Mouse (Mus musculus): ENCODE measurements around the gene Gpx6.

Gene Gpx6

GRCm38 (mm10) chr13:21311926-21312325 lies at the start of gene Gpx6:
Gene Gpx6, plus strand, starts transcription at chr13:21312125.
- DNase-seq: no peak

GRCm38 (mm10) chr13:21262787-21263461 lies 49.0 kb upstream of the Gpx6 start:
- DNase-seq: no peak

- no peak for DNase-seq
Measured at GRCm38 (mm10) chr13:21263910-21264309, 48.0 kb upstream of the Gpx6 start.

GRCm38 (mm10) chr13:21264366-21264765 lies 47.6 kb upstream of the Gpx6 start:
- DNase-seq: no peak

GRCm38 (mm10) chr13:21265736-21266135 lies 46.2 kb upstream of the Gpx6 start:
- DNase-seq: no peak

GRCm38 (mm10) chr13:21267541-21267940 lies 44.4 kb upstream of the Gpx6 start:
- DNase-seq: no peak

- no peak for DNase-seq
Measured at GRCm38 (mm10) chr13:21268262-21268661, 43.7 kb upstream of the Gpx6 start.

- peak; percentile 42 for DNase-seq
Measured at GRCm38 (mm10) chr13:21275021-21275814, 36.7 kb upstream of the Gpx6 start.

GRCm38 (mm10) chr13:21275815-21276550 lies 35.9 kb upstream of the Gpx6 start:
- peak; percentile 88 for DNase-seq

GRCm38 (mm10) chr13:21276551-21276950 lies 35.4 kb upstream of the Gpx6 start:
- DNase-seq: no peak

- peak; percentile 16 for DNase-seq
Measured at GRCm38 (mm10) chr13:21279076-21279475, 32.8 kb upstream of the Gpx6 start.

GRCm38 (mm10) chr13:21279559-21279958 lies 32.4 kb upstream of the Gpx6 start:
- DNase-seq: peak; percentile 82

- no peak for DNase-seq
Measured at GRCm38 (mm10) chr13:21292631-21293030, 19.3 kb upstream of the Gpx6 start, which contains the start of gene Gpx5. Gene Gpx5, minus strand, starts transcription at chr13:21292731.

GRCm38 (mm10) chr13:21298557-21298956 lies 13.4 kb upstream of the Gpx6 start:
- DNase-seq: no peak

- no peak for DNase-seq
Measured at GRCm38 (mm10) chr13:21304483-21305066, 7.3 kb upstream of the Gpx6 start.

- DNase-seq: no peak
Measured at GRCm38 (mm10) chr13:21309788-21310187, 2.1 kb upstream of the Gpx6 start.

- no peak for DNase-seq
Measured at GRCm38 (mm10) chr13:21312854-21313253, 929 bp downstream of the Gpx6 start.

GRCm38 (mm10) chr13:21313903-21314302 lies 2.0 kb downstream of the Gpx6 start:
- no peak for DNase-seq

GRCm38 (mm10) chr13:21320262-21320661 lies 8.3 kb downstream of the Gpx6 start:
- DNase-seq: no peak

- peak; percentile 35 for DNase-seq
Measured at GRCm38 (mm10) chr13:21321890-21322494, 10.1 kb downstream of the Gpx6 start.

- DNase-seq: peak; percentile 67
Measured at GRCm38 (mm10) chr13:21322509-21323375, 10.8 kb downstream of the Gpx6 start.

- no peak for DNase-seq
Measured at GRCm38 (mm10) chr13:21323405-21323804, 11.5 kb downstream of the Gpx6 start.

Data from cerebellum, adult 9-11 months (tissue).